Mouse (Mus musculus) kidney, adult 2 months (tissue): ENCODE data around the gene Gmppb. TPM values are rescaled to one million over a fixed set of nuclear protein-coding genes. Genes with fewer than 3 reads are reported as not detected.

Source experiments
- DNase-seq: peaks from one replicate; pipeline ENCODE4 v3.0.0; 2021
- H3K27ac ChIP-seq: fragments of 200-500 bp; 2 replicates; pipeline ENCODE4 v1.5.1; 2012; ENCODE audit warnings: low read depth, low read length, control low read depth, inconsistent platforms; ENCODE audit not compliant: insufficient read depth
- H3K27me3 ChIP-seq: fragments of 200-500 bp; replicated peaks from 2 replicates; pipeline ENCODE4 v1.6.1; 2012; ENCODE audit warnings: mild to moderate bottlenecking, moderate library complexity, low read length, inconsistent platforms; ENCODE audit not compliant: control insufficient read depth, insufficient read depth
- H3K36me3 ChIP-seq: fragments of 200-500 bp; 2 replicates; pipeline ENCODE4 v1.6.1; 2012; ENCODE audit warnings: mild to moderate bottlenecking, moderate library complexity, low read length, inconsistent platforms; ENCODE audit not compliant: control insufficient read depth, insufficient read depth
- H3K4me1 ChIP-seq: fragments of 200-500 bp; 2 replicates; pipeline ENCODE4 v1.6.1; 2011; ENCODE audit warnings: low read length; ENCODE audit not compliant: control insufficient read depth, insufficient read depth
- H3K4me3 ChIP-seq: fragments of 200-500 bp; 2 replicates; pipeline ENCODE4 v1.5.1; 2011; ENCODE audit warnings: mild to moderate bottlenecking, low read depth, low read length, control low read depth; ENCODE audit not compliant: insufficient read depth
- CTCF ChIP-seq: fragments of 200-500 bp; conservative IDR thresholded peaks from 2 replicates; pipeline ENCODE4 v1.5.1; 2011; ENCODE audit warnings: low read depth, mild to moderate bottlenecking, control low read depth, low read length, moderate library complexity, mixed read lengths; ENCODE audit not compliant: insufficient read depth, insufficient read length
- POLR2A ChIP-seq: fragments of 200-500 bp; IDR thresholded peaks from one replicate; pipeline ENCODE4 v1.6.1; 2011; ENCODE audit warnings: low read depth, low read length, control low read depth
- WGBS: fragments of 180-500 bp; shearing (Covaris S2); methylation state at CpG from one replicate; pipeline ENCODE4 v1.1.7; 2018; 5-methylcytosine and 5-hydroxymethylcytosine counted together
- polyA plus RNA-seq: library from polyadenylated mRNA; depleted of rRNA; stranded (reverse); fragments of >200 nt; gene quantifications from 2 replicates; pipeline ENCODE4 v1.2.3, GENCODE M21; 2012

The Gmppb gene
- polyA plus RNA-seq, 1 experiment = 16.0 TPM

DNA sequence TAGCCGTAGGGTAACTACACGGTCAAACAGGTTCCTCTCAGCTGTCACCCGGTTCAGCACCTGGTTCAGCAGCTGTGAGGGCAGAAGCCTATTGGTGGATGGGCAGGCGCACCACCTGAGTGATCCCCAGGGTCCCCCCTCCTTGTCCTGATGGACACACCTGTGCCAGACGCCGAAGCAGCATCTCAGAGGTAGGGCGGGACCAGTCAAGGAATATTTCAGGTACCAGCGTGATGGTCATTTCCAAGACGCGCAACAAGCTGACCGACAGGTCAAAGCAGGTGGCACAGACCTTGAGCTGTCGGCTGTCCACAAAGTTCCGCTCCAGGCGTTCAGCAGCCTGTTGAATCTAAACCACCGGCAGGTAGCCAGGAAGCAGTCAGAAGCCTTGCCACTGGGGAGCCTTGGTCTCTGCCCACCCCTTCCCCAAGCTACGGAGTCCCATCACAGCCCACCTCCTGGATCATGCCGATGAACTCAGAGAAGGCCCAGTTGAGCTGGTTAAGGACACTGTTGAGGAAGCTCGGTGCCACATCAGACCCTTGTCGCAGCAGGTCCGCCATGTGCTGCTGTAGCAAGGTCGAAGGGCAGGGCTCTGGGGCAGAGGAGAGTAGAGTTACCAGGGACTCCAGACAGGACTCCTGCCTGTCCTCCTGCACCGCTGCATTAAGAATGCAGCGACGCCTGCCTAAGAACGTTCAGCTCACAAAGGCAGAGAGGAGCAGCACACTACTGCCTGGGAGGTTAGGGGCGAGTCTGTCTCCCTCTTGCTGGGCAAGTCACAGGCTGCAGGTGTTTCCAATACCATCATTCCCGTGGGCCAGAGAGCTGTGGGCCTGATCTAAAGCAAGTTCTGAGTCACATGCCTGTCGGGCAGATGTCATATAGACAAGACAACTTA is 7.6 kb downstream of the Gmppb start:
- TF ChIP-seq POLR2A (no peak), CTCF (no peak)
- 0 out of 2 replicates have a peak, but pooled peaks cover 4% of the 10 kb centered on the region for H3K4me1 ChIP-seq
- no peak overlapping the region for H3K4me3 ChIP-seq
- WGBS = 71% methylated on average over 28 of the region's 28 CpGs
- H3K27me3 ChIP-seq = no peaks in the 10 kb centered on the region
- peaks cover 3% of the 10 kb centered on the region for H3K36me3 ChIP-seq
- no peak overlapping the region for H3K27ac ChIP-seq
- no peak for DNase-seq

DNA sequence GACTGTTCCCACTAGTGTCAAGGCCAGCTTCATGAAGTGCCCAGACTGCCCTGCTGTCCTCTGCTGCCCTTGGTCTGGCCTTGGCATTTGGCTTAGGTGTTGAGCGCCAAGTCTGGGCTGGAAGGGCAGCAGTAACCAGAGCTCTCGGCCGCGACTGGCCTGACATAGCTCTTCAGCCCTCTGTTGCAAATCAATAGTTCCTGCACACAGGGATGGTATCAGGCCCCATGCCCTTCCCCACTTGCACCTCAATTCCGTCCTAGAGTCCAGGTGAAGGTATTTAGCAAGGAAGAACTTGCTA is 8.2 kb downstream of the Gmppb start:
- no peak overlapping the region for H3K27ac ChIP-seq
- no peak for DNase-seq

GRCm38 (mm10) chr9:108058291-108058690 is 9.2 kb downstream of the Gmppb start:
- H3K4me3 ChIP-seq = no peak overlapping the region
- WGBS = 96% methylated on average over 9 of the region's 9 CpGs
- H3K4me1 ChIP-seq = 0 out of 2 replicates have a peak, but pooled peaks cover under 1% of the 10 kb centered on the region
- peaks cover 3% of the 10 kb centered on the region for H3K36me3 ChIP-seq
- H3K27ac ChIP-seq = no peak overlapping the region
- no peak for TF ChIP-seq CTCF
- TF ChIP-seq POLR2A = no peak
- no peaks in the 10 kb centered on the region for H3K27me3 ChIP-seq
- no peak for DNase-seq

More for the DNA sequence above, 8.2 kb downstream of the Gmppb start:
- Histone ChIP-seq H3K36me3 (peaks cover 3% of the 10 kb centered on the region), H3K4me3 (no peak overlapping the region), H3K27me3 (no peaks in the 10 kb centered on the region), H3K4me1 (0 out of 2 replicates have a peak, but pooled peaks cover 4% of the 10 kb centered on the region)
- no peak for TF ChIP-seq CTCF
- no peak for TF ChIP-seq POLR2A
- 58% methylated on average over 5 of the region's 5 CpGs for WGBS

GRCm38 (mm10) chr9:108062142-108062541 is 13.1 kb downstream of the Gmppb start:
- no peaks in the 10 kb centered on the region for H3K4me1 ChIP-seq
- H3K36me3 ChIP-seq = no peaks in the 10 kb centered on the region
- 92% methylated on average over 3 of the region's 3 CpGs for WGBS
- H3K27ac ChIP-seq = no peak overlapping the region
- TF ChIP-seq CTCF (no peak), POLR2A (no peak)
- H3K4me3 ChIP-seq = no peak overlapping the region
- no peak for DNase-seq
- H3K27me3 ChIP-seq = no peaks in the 10 kb centered on the region

GRCm38 (mm10) chr9:108063361-108063760 is 14.3 kb downstream of the Gmppb start:
- Histone ChIP-seq H3K27ac (no peak overlapping the region), H3K36me3 (no peaks in the 10 kb centered on the region), H3K4me3 (no peak overlapping the region), H3K27me3 (no peaks in the 10 kb centered on the region), H3K4me1 (no peaks in the 10 kb centered on the region)
- TF ChIP-seq POLR2A (no peak), CTCF (no peak)
- DNase-seq = no peak
- 82% methylated on average over 12 of the region's 12 CpGs for WGBS

GRCm38 (mm10) chr9:108065491-108066011 is 16.5 kb downstream of the Gmppb start:
- no peaks in the 10 kb centered on the region for H3K27me3 ChIP-seq
- no peaks in the 10 kb centered on the region for H3K4me1 ChIP-seq
- H3K27ac ChIP-seq = no peak overlapping the region
- WGBS = 41% methylated on average over 5 of the region's 5 CpGs
- no peak overlapping the region for H3K4me3 ChIP-seq
- DNase-seq = peak; percentile 68
- TF ChIP-seq POLR2A (no peak), CTCF (peak; percentile 73)
- no peaks in the 10 kb centered on the region for H3K36me3 ChIP-seq

GRCm38 (mm10) chr9:108067199-108067598 is 18.2 kb downstream of the Gmppb start:
- Histone ChIP-seq H3K27me3 (no peaks in the 10 kb centered on the region), H3K36me3 (no peaks in the 10 kb centered on the region), H3K27ac (no peak overlapping the region), H3K4me3 (no peak overlapping the region), H3K4me1 (no peaks in the 10 kb centered on the region)
- WGBS = 84% methylated on average over 7 of the region's 7 CpGs
- no peak for TF ChIP-seq POLR2A
- no peak for TF ChIP-seq CTCF
- DNase-seq = no peak
